ENCODE assay signal across 8 mouse cellular contexts in the genomic region with DNA sequence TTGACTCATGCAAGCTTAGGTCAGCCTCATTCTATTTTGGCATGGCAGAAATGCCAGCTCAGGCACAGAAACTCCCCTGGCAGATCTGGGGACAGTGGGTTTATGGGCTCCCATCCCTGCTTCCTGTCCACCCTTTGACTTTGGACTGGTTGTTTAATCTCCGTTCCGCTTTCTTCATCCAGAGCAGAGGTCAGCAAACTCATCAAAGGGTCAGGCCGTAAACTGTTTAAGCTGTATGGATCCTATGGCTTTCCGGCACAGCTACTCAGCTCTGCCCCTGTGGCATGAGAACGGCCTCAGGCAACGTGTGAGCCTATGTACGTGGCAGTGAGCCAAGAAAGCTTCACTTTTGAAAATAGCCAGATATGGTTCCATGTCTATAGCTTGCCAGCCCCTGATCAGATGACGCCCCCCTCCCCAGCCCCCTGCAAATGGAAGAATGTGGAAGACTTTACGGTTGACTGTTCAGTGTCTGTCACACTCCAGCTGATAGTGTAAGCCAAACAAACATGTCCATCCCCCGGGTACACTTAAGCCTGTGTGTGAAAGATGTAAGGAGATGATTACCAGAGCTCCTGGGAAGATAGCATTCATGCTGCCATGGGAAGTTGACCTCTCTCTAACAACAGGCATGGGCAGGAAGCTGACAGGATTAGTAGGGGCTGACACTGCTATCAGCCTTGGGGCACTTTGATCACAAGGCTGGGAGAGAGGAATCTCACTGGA. TPM values are rescaled to one million over a fixed set of nuclear protein-coding genes. Genes with fewer than 3 reads are reported as not detected.
DNase-seq lines count a peak whose midpoint lies in the region; ATAC-seq and TF ChIP-seq lines count a peak whose summit lies in the region.

No protein-coding gene starts in this region.

- H3K4me1 ChIP-seq in lung, embryonic 16.5 days (replicated peaks; ENCODE audit: control insufficient read depth, insufficient read depth, low read length) = peaks cover 47% of the 10 kb centered on the region
- H3K4me1 ChIP-seq in lung, adult 2 months (ENCODE audit: control insufficient read depth, insufficient read depth, low read length) = peaks cover 37% of the 10 kb centered on the region
- H3K4me1 ChIP-seq in heart, embryonic 14.5 days (ENCODE audit: control insufficient read depth in 2 of 2, insufficient read depth in 2 of 2, low read length in 2 of 2) = peaks cover 40 to 62% of the 10 kb centered on the region in 2 experiments
- H3K4me1 ChIP-seq in limb, embryonic 12.5 days (replicated peaks) = peaks cover 57% of the 10 kb centered on the region
- H3K4me1 ChIP-seq in neural tube, embryonic 11.5 days (ENCODE audit: control insufficient read depth, insufficient read depth, low read length) = 0 out of 2 replicates have a peak, but pooled peaks cover 2% of the 10 kb centered on the region

- H3K27ac ChIP-seq in lung, embryonic 16.5 days (ENCODE audit: low read length) = peak overlapping the region; percentile 97
- peak overlapping the region; percentile 96 to 98 for H3K27ac ChIP-seq in heart, embryonic 14.5 days (replicated peaks in 1 of 2; ENCODE audit: control insufficient read depth in 1 of 2, insufficient read depth in 1 of 2, low read depth in 2 of 2, low read length in 2 of 2)
- peak overlapping the region; percentile 90 for H3K27ac ChIP-seq in limb, embryonic 12.5 days
- H3K27ac ChIP-seq in neural tube, embryonic 11.5 days (ENCODE audit: low read depth, low read length) = peak overlapping the region; percentile 11; the same call in 1 of the 2 replicates

- no peak for DNase-seq in lung, adult 2 months
- peak; percentile 40 for DNase-seq in neural tube, embryonic 11.5 days (ENCODE audit: low spot score)
- no peak for DNase-seq in cerebellum, adult 11-12 months
- no peak for DNase-seq in thymus, postnatal 4 days

- peaks cover 5% of the 10 kb centered on the region for H3K36me3 ChIP-seq in lung, embryonic 16.5 days (ENCODE audit: control insufficient read depth, insufficient read depth, low read length)
- peaks cover 31% of the 10 kb centered on the region for H3K36me3 ChIP-seq in heart, embryonic 14.5 days (ENCODE audit: control insufficient read depth, insufficient read depth, low read length)
- H3K36me3 ChIP-seq in limb, embryonic 12.5 days = peaks cover 32% of the 10 kb centered on the region
- H3K36me3 ChIP-seq in neural tube, embryonic 11.5 days (ENCODE audit: control insufficient read depth, insufficient read depth, low read length) = no peaks in the 10 kb centered on the region

- H3K4me3 ChIP-seq in lung, embryonic 16.5 days (ENCODE audit: low read length) = no peak overlapping the region
- H3K4me3 ChIP-seq in lung, adult 2 months (replicated peaks; ENCODE audit: extremely low read depth, low read depth, low read length) = no peak overlapping the region
- no peak overlapping the region for H3K4me3 ChIP-seq in heart, embryonic 14.5 days (ENCODE audit: control insufficient read depth in 1 of 2, insufficient read depth in 1 of 2, low read depth in 1 of 2, low read length in 2 of 2)
- no peak overlapping the region for H3K4me3 ChIP-seq in limb, embryonic 12.5 days (replicated peaks)
- no peak overlapping the region for H3K4me3 ChIP-seq in neural tube, embryonic 11.5 days (ENCODE audit: low read depth, low read length)

- H3K27me3 ChIP-seq in lung, embryonic 16.5 days (ENCODE audit: control insufficient read depth, insufficient read depth, low read depth, low read length) = no peaks in the 10 kb centered on the region
- no peaks in the 10 kb centered on the region for H3K27me3 ChIP-seq in heart, embryonic 14.5 days (ENCODE audit: control insufficient read depth, insufficient read depth, low read length)
- H3K27me3 ChIP-seq in limb, embryonic 12.5 days = no peaks in the 10 kb centered on the region
- H3K27me3 ChIP-seq in neural tube, embryonic 11.5 days (ENCODE audit: control insufficient read depth, insufficient read depth, low read length) = no peaks in the 10 kb centered on the region

- 13% methylated on average over 10 of the region's 10 CpGs for WGBS in lung, embryonic 16.5 days
- WGBS in lung, adult 2 months = 33% methylated on average over 10 of the region's 10 CpGs
- 3% methylated on average over 10 of the region's 10 CpGs for WGBS in heart, embryonic 14.5 days
- whole genome bisulfite sequencing in limb, embryonic 12.5 days = 5% methylated on average over 10 of the region's 10 CpGs
- WGBS in neural tube, embryonic 11.5 days = 23% methylated on average over 10 of the region's 10 CpGs

- no peak for TF ChIP-seq CTCF in lung, adult 2 months (IDR thresholded peaks at IDR 0.05; ENCODE audit: insufficient read depth, low read length)

- ATAC-seq in lung, embryonic 16.5 days (ENCODE audit: low read depth) = peak; percentile 89
- ATAC-seq in heart, embryonic 14.5 days (ENCODE audit: insufficient number of reproducible peaks, insufficient read depth, low FRiP score, low read depth) = peak; percentile 88
- ATAC-seq in limb, embryonic 12.5 days (ENCODE audit: insufficient number of reproducible peaks, insufficient read depth, low FRiP score, low TSS enrichment, low read depth) = peak; percentile 63
- no peak for ATAC-seq in neural tube, embryonic 11.5 days (ENCODE audit: insufficient read depth, low FRiP score, low TSS enrichment)
- no peak for ATAC-seq in monocyte, adult 5-6 weeks (replicated peaks; ENCODE audit: insufficient number of reproducible peaks, low FRiP score, low TSS enrichment, poor library complexity, severe bottlenecking)

- H3K9me3 ChIP-seq in lung, embryonic 16.5 days (ENCODE audit: control insufficient read depth, low read length) = 0 out of 2 replicates have a peak, but pooled peaks cover 4% of the 10 kb centered on the region
- peaks cover 8% of the 10 kb centered on the region; the same call in 1 of the 2 replicates for H3K9me3 ChIP-seq in heart, embryonic 14.5 days (ENCODE audit: control insufficient read depth, low read length)
- H3K9me3 ChIP-seq in limb, embryonic 12.5 days = peaks cover 14% of the 10 kb centered on the region
- no peaks in the 10 kb centered on the region for H3K9me3 ChIP-seq in neural tube, embryonic 11.5 days (ENCODE audit: control insufficient read depth, low read length)

- no peak overlapping the region for H3K9ac ChIP-seq in lung, embryonic 16.5 days (ENCODE audit: low read length)
- H3K9ac ChIP-seq in heart, embryonic 14.5 days (ENCODE audit: low read length) = peak overlapping the region; percentile 58
- no peak overlapping the region for H3K9ac ChIP-seq in limb, embryonic 12.5 days (replicated peaks)
- no peak overlapping the region for H3K9ac ChIP-seq in neural tube, embryonic 11.5 days (ENCODE audit: low read length)

- no peak for TF ChIP-seq POLR2A in lung, adult 2 months (IDR thresholded peaks at IDR 0.05; ENCODE audit: borderline replicate concordance, extremely low read depth, low read depth, low read length)

- no peak overlapping the region for H3K4me2 ChIP-seq in lung, embryonic 16.5 days (ENCODE audit: low read depth, low read length)
- peak overlapping the region; percentile 34 for H3K4me2 ChIP-seq in heart, embryonic 14.5 days (ENCODE audit: low read length)
- H3K4me2 ChIP-seq in limb, embryonic 12.5 days = peak overlapping the region; percentile 27
- H3K4me2 ChIP-seq in neural tube, embryonic 11.5 days (ENCODE audit: low read depth) = no peak overlapping the region

RNA-seq across cellular contexts. Expression of a gene that starts 21.1 kb away (rescaled TPM):
- polyA plus RNA-seq in lung, embryonic 16.5 days (2015; fragmentation: Nextera tagmentation; extraction: Ambion mirVana) = 59.0 and 64.4 TPM in 2 replicates
- 26.8 and 27.5 TPM in 2 replicates for polyA plus RNA-seq in lung, adult 2 months (2012; rRNA removed)
- 196 and 201 TPM in 2 replicates for polyA plus RNA-seq in heart, embryonic 14.5 days (2014; fragmentation: Nextera tagmentation; extraction: Ambion mirVana)
- 43.1 and 48.1 TPM in 2 replicates for polyA plus RNA-seq in limb, embryonic 12.5 days (2016; fragmentation: Nextera tagmentation; extraction: Ambion mirVana)
- 24.1 and 24.4 TPM in 2 replicates for polyA plus RNA-seq in neural tube, embryonic 11.5 days (2014; fragmentation: Nextera tagmentation; extraction: Ambion mirVana)
- total RNA-seq in monocyte, adult 5-6 weeks (2017) = 19.7 to 53.8 TPM (median 24.1 TPM) in 3 replicates

Comparison
In these comparisons a context has a peak if more than half of its experiments do, and no peak if none do; other contexts are left out.
1. ATAC-seq: peak in lung, embryonic 16.5 days (single experiment), heart, embryonic 14.5 days (single experiment) and limb, embryonic 12.5 days (single experiment); none in neural tube, embryonic 11.5 days (single experiment) and monocyte, adult 5-6 weeks (single experiment).
2. H3K27ac ChIP-seq: peak in every context shown above with its lines; median percentile 97 in lung, embryonic 16.5 days; 97 in heart, embryonic 14.5 days; 90 in limb, embryonic 12.5 days; 11 in neural tube, embryonic 11.5 days.
3. H3K4me2 ChIP-seq: peak in heart, embryonic 14.5 days (single experiment) and limb, embryonic 12.5 days (single experiment); none in lung, embryonic 16.5 days (single experiment) and neural tube, embryonic 11.5 days (single experiment).